Mouse (Mus musculus): ENCODE measurements at regions not wholly inside any gene's neighbourhood (a gene's known extent, or its start where the extent isn't known, plus 50 kb on each side); places are given as distances from the start of the nearest gene placed in this dataset.

- no peak for TF ChIP-seq E2F4 (IDR thresholded peaks at IDR 0.05; ENCODE audit: insufficient read depth)
- no peak for TF ChIP-seq POLR2A (IDR thresholded peaks at IDR 0.05; ENCODE audit: insufficient read length, low read depth)
- TF ChIP-seq MYOG (IDR thresholded peaks at IDR 0.05; ENCODE audit: control insufficient read depth in 1 of 3, insufficient read depth in 1 of 3, insufficient read length in 2 of 3, low read depth in 2 of 3) = no peak
- TF ChIP-seq USF1 (IDR thresholded peaks at IDR 0.05; ENCODE audit: low read depth) = no peak
- TF ChIP-seq TCF12 (IDR thresholded peaks at IDR 0.05; ENCODE audit: insufficient read depth, poor library complexity, severe bottlenecking) = no peak
- no peak for TF ChIP-seq POLR2AphosphoS2 (IDR thresholded peaks at IDR 0.05; ENCODE audit: insufficient read length, low read depth)
Observed at GRCm38 (mm10) chr8:44576314-44576858, 358.9 kb upstream of the Fat1 start.

Data from myocyte (in vitro differentiated cells).